Mouse (Mus musculus): ENCODE results near the gene Pofut1.
A peak's percentile ranks its signal among the peaks of the same experiment; 100 is the strongest.
"Not testable (repeated sequence)": the region's sequence is repeated elsewhere in the genome, so short reads cannot be mapped to it uniquely, and the experiment has no call there.

Pofut1 gene

DNA sequence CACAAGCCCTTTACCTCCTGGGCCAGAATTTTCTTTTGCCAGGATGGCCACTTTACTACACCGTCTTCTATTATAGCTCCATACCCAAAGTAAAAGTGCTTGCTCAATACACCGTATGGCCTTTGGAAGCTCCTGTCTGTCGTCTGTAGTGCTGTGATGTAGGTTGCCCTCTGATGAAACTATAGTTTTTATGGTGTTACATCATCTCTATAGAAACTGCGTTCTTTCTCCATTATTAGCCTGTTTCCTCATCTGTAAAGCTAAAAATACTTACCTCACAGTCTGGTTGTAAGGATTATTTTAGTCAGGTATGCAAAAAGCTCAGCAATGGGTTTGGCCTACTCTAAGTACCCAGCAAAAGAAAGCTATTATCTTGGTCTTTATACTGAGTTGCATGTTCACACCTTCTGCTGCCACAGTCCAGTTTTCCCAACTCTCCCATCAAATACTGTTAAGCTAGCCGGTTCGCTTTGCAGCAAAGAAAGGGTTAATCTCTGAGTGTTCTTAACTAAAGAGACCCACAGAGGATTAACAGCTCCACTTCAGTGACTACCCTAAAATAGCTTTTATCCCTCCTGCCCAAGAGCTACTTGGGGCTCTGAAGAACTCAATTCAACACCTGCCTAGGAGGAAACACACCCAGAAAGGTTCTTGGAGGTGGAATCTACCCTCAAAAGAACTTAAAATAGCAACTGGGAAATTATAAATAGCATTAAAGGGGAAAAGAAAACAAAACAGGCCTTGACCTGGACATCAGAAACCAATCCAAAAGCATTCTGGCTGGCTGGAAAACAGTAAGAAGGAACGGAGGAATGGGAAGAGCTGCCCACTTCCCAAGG lies 2.1 kb upstream of the Pofut1 start:
- peak; percentile 57 for DNase-seq (ENCODE audit: low read depth)

DNA sequence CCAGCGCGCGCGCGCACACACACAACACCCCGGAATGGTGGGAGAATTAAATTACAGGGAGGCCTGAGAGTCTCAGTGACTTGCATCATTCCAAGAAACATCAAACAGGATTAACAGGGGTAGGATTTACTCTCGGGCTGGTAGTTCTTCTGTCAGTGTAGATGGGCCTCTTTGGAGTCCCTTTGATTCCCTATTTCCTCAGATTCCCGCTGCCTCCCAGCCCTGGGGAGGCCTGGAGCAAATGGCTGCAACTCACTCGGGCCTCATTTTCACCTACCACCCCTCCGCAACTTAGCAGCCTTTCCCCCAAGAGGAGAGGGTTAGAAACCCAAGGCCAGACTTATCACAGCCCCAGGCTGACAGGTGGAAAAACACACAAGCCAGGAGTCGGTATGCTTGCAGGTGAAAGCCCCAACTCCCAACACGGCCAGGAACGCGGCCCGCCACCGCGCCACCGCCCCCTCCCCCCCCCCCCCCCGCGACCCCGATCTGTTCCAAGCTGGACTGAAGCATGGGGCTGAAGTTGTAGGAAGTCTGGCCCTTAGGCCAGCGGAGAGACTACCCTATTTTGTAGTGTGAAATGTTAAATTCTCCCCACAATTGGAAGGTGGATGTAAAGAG lies 1.4 kb upstream of the Pofut1 start:
- peak; percentile 26 for DNase-seq (ENCODE audit: low read depth)

DNA sequence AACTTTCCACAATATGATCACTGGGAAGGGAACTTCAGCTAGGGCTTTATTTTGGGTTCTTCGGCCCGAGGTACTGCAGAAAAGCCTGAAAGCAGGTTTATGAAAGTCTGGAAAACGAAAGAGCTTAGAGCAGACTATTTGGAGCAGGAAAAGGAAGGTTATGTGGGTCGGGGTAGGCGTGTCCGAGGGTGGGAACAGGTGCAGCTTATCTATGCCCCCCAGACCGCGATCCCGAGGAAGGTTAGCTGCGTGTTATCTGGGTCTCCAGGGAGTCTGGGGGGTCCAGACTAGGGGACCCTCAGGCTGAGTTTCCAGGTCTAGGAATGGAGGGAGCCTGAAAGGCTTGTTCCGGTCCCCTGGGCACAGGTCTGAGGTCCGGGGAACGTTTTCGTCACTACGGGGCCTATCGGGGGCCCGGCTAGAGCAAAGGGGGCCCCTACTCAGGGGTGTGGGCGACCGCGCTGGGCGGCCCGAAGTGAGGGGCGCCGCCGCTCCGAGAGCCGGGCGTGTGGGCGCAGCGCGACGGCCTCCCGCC lies 565 bp upstream of the Pofut1 start:
- peak; percentile 68 for DNase-seq (ENCODE audit: low read depth)

DNA sequence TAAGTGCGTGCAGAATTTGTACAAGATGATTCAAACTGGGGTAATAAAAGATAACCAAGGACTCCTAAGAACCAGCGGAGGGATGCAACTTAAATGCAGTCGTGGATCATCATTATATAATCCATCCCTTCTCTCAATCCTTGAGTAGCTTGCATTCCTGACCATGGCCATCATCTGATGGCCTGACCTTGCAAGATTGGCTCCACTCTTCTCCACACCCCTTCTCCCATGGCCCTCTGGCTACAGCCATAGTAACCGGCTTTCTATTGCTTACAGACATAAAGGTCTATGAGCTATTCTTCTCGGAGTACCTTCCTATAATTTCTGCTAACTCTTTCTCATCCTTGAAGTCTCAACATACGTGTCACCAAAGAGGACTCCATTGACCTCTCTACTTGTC lies 823 bp downstream of the Pofut1 start:
- DNase-seq (ENCODE audit: low read depth), result no peak

DNA sequence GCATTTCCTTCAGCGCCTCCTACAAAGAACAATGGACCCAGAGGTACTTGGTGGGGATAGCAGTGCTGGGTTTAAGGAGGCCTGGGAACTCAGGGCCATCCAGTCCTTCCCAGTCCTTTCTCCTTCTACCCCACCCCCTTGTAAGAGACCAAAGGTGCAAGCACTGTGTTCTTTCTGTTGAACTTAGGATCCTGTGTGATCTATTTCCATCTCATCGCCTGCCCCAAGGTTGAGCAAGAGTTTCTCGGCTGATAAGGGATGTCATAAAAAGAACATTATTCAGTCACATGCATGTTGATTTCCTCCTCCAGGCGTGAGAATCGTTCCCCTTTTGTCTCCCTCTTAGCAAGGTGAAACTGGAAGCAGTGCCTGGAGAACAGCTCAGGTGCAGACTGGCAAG lies 8.4 kb downstream of the Pofut1 start:
- no peak for DNase-seq (ENCODE audit: low read depth)

DNA sequence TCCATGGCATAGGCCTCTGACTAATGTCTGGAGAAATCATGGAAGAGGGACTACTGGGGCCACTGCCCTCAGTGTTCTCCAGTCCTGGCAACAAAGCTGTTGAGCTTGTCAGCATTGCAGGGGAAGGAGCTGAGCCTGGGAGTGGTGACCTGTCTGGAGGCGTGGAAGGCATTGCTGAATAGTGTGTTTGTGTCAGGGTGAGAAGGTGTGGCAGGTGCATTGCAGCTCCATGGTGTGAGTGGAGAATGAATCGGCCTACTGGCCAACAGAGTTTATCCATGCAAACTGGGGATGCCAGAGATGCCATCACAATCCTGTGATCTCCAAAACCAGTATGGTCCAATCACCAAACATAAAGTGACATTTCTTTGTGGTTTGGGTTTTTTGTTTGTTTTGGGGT lies 15.3 kb downstream of the Pofut1 start:
- no peak for DNase-seq (ENCODE audit: low read depth)

DNA sequence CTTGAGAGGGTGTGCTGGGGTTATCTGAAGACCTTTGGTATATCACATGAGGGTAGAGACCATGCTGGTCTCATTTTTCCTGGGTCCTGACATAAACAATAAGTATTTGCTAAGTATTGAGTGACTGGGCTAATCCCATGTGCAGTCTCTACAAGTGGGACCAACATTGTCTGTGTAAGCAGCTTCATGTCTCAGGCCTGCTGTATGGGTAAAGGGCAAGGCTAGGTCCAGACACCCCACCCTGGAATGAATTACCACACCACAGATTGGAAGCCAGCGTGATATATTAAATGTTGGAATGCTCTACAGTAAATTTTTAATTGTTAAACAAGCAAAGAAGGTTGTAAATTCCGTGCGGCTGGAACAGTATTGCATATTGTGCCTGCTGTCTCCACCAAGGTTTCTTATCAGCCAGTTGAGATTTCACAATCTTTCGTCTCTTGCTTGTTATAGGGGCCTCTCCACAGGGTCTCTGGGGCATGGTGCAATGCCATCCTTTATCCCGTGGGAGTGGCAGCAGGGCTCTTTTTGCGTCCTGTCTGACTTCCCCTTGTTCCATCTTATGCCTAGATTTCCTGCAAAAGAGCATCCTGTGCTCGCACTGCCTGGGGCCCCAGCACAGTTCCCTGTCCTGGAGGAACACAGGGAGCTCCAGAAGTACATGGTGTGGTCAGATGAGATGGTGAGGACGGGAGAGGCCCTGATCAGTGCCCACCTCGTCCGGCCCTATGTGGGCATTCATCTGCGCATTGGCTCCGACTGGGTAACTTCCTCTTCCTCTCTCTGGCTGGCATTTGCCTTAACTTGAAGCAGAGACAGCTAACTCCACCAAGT lies 17.9 kb downstream of the Pofut1 start:
- no peak for DNase-seq (ENCODE audit: low read depth)

DNA sequence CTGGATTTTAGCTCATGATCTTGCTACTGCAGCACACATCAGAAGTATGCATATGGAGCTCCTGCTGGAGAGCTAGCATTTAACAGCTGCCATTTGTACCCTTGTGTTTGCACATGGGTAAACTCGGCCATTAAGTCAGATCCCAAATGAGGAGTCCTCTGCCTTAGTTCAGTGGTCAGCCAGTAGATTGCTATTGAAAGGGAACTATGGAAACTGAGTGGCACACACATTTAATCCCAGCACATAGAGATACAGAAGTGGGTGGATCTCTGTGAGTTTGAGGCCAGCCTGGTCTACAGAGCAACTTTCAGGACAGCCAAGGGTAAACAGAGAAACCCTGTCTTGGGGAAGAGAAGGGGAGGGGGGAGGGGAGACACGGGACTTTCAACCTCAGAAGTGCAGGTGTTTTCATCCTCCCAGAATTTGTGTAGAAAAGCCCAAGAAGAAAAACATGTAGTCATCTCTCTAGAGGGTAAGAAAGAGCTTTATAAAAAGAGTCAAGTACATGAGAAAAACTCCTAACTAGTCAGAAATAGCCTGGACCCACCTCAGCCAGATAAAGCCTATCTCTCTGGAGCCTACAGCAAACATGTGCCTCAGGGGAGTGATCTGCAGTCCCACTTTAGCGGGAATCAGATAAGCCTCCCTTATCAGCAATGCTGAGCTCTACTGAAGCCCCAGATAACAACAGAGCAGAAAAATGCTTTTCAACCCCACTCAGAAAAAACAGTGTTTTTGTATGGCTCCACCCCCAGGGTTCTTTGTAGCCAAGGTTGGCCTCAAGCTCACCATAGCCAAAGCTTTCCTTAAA lies 18.7 kb downstream of the Pofut1 start:
- DNase-seq (ENCODE audit: low read depth), result peak; percentile 75

DNA sequence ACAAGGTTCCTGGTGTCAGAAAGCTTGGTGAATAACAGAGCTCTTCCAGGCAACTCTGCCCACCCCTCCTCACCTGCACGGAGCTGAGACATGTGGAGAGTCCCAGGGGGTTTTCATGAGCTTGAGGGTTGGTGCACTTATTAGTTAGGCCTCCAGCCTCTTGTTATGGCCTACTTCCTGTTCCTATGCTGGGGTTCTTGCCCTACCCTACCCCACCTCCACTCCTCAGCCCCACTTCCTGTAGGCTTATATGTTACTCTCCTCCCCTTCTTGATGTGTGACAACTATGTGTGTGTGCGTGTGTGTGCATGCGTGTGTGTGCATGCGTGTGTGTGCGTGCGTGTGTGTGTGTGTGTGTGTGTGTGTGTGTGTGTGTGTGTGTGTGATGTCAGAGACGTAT lies 21.7 kb downstream of the Pofut1 start:
- no peak for DNase-seq (ENCODE audit: low read depth)

DNA sequence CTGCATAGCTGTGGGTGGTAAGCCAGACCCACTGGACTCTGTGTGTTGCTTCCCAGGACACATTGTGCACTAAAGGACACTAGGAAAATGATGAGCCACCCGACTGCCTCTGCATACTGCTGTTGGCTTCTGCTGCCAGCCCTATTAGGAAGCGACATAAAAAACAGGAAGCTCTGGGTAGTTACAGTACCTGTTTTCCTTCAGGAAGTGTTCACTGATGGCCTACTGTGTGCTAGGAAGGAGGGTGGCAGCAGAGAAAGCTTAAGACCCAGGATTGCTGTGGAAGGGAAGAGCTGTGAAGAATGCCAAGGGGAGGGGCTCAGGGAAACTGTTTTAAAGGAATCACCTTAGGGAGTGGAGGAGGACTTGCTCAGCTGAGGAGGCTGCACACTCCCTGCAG lies 26.0 kb downstream of the Pofut1 start:
- DNase-seq (ENCODE audit: low read depth), result no peak

DNA sequence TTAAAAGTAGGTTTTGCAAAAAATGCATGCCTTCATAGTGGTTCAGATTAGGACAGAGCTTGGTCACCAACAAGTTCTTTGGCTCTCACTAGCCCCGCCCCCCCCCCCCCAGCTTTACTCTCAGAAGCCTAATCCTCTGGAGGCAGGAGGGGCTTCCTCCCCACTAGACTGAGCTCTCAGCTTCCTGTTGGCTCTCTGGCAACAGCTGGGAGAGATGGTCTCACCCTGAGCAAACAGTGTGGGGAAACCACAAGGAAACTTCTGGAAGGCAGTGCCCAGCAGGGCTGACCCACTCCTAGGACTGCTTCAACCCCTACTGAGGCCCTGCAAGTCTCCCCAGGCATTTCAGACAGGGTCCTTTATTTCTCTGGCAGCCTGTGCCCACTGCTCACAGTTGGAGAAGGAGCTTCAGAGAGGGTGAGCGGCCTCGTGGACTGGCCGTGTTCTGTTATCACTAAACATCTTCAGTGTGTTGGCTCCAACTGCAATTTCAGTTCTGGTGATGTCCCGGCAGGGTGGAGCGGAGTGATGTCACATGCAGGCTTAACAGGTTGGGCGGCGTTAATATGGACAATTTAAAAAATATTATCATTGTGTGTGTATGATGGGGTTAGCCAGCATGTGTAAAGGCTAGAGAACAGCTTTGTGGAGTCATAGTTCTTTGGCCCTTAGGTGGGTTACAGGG lies 29.0 kb downstream of the Pofut1 start:
- peak; percentile 64 for DNase-seq (ENCODE audit: low read depth)

DNA sequence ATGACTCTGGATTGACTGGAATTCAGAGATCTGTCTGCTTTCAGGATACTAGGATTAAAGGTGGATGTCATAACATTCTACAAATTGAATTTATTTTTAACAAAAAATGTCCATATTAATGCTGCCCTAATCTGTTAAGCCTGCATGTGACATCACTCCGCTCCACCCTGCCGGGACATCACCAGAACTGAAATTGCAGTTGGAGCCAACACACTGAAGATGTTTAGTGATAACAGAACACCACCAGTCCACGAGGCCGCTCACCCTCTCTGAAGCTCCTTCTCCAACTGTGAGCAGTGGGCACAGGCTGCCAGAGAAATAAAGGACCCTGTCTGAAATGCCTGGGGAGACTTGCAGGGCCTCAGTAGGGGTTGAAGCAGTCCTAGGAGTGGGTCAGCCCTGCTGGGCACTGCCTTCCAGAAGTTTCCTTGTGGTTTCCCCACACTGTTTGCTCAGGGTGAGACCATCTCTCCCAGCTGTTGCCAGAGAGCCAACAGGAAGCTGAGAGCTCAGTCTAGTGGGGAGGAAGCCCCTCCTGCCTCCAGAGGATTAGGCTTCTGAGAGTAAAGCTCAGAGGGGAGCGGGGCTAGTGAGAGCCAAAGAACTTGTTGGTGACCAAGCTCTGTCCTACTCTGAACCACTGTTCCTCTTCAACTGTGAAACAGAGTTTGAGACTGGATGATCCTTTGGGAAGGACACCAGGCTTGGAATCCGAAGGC lies 33.0 kb downstream of the Pofut1 start:
- peak; percentile 82 for DNase-seq (ENCODE audit: low read depth)

DNA sequence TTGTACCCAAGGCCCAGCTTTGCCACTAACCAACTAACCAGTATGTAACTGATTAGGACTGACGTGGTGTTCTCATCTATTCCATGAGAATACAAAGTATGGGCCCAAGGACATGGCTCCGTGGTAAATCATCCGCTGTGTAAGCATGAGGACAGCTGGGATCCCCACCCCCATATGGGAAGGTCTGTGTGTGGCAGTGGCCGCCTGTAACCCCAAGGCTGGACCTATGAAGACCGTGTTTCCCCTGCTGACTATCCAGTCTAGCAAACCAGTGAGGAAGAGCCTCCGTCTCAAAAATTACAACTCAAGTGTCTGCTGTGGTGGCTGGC lies 33.5 kb downstream of the Pofut1 start:
- no peak for DNase-seq (ENCODE audit: low read depth)

DNA sequence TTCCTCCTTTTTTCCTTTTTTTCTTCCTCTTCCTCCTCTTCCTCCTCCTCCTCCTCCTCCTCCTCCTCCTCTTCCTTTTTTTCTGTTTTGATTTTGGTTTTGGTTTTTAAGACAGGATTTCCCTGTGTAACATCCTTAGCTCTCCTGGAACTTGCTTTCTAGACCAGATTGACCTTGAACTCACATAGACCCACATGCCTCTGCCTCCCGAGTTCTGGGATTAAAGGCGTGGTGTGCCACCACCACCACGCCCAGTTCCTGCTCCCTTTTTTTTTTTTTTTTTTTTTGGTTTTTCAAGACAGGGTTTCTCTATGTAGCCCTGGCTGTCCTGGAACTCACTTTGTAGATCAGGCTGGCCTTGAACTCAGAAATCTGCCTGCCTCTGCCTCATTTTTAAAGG lies 34.2 kb downstream of the Pofut1 start:
- DNase-seq (ENCODE audit: low read depth), result peak; percentile 66

DNA sequence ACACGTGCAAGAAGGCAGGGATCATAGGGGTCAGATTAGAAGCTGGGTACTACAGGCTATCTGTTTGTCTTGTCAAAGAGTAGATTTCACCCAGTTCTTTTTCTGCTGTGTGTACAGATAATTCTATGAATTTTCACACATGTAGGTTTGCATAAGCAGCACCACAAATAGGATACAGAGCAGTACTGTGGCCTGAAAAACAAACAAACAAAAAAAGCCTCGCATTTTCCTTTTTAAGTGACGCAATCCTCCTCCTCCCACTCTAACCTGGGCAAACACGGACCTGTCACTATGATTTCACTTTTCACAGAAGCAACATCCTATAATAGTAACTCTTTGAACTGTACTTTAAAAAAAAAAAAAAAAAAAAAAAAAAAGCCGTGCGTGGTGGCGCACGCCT lies 35.1 kb downstream of the Pofut1 start:
- DNase-seq (ENCODE audit: low read depth), result no peak

DNA sequence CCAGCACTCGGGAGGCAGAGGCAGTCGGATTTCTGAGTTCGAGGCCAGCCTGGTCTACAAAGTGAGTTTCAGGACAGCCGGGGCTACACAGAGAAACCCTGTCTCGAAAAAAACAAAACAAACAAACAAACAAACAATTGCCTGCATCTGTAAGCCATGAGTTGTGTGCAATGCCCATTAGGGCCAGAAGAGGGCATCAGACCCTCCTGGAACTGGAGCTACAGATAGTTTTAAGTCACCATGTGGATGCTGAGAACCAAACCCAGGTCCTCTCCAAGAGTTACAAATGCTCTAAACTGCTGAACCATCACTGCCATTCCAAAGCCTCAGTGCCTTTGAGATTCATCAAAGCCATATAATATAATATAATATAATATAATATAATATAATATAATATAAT lies 35.5 kb downstream of the Pofut1 start:
- DNase-seq (ENCODE audit: low read depth), result not testable (repeated sequence)

DNA sequence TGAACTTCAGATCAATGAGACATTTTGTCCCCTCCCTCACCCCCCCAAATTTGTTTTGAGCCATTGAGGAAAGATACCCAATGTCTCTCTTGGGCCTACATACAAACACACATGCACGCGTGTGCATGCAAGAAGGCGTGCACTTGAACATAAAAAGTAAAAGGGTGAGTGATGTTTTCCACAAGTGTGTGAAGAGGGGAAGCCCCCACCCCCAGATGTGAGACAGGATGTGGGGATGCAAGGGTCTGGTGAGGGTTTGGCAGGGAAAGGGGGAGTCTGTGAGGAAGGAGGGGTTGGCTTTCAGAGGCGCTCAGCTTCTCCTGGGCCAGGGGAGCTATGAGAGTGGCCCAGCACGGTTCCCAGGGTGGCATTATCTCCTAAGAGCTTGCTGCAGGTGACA lies 37.0 kb downstream of the Pofut1 start:
- DNase-seq (ENCODE audit: low read depth), result no peak

DNA sequence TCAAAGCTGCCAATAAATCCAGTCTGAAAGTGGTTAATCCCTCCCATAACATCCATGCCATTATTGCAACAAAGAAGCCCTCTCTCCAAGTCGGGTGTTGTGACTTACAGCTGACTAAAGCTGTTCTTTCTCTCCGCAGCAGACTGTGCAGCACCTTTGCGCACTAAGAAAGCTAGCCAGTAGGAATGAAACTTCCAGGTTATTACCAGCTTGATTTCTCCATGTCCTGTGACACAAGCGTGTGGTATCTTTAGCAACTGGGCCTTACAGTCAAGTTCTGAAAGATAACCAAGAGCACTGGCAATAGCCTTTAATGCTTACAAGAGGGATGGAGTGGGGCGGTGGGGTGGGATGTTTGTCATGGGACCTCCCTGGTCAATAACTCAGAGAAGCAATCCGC lies 42.6 kb downstream of the Pofut1 start:
- DNase-seq (ENCODE audit: low read depth), result peak; percentile 36

DNA sequence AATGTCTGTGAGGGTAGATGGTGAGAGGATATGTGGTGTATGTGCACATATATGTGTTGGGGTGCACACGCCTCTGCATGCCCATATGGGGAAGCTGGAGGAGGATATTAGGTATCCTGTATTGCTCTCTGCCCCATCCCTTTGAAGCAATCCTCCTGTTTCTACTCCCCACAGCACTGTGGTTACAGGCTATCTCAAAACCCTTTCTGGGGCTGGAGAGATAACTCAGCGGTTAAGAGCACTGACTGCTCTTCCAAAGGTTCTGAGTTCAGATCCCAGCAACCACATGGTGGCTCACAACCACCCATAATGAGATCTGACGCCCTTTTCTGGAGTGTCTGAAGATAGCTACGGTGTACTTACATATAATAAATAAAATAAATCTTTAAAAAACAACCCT lies 45.2 kb downstream of the Pofut1 start:
- DNase-seq (ENCODE audit: low read depth), result no peak

DNA sequence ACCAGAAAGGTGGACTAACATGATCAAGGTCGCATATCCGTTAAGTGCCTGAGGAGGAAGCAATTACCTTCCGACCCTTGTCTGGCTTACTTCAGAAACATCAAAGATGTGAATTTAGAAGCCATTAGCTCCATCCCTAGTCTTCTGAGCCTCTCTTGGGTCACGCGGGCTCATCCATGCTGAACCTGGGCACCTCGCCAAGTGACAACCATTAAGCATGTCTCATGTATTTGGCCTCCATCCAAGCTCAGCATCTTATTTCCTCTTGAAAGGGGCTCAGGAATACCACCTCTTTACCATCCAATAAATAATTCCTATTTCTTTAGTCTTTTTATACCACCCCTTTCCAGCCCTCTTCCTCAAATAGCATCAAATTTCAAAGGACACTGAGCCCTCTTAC lies 46.5 kb downstream of the Pofut1 start:
- peak; percentile 76 for DNase-seq (ENCODE audit: low read depth)
